Mouse (Mus musculus): ENCODE results near the gene Paqr5.

The Paqr5 gene

GRCm38 (mm10) chr9:62026600-62026999 lies at the start of gene Paqr5:
Gene Paqr5, minus strand, starts transcription at chr9:62026856.
- DNase-seq (ENCODE audit: low spot score in 2 of 2): peak; percentile 16 to 51

DNA sequence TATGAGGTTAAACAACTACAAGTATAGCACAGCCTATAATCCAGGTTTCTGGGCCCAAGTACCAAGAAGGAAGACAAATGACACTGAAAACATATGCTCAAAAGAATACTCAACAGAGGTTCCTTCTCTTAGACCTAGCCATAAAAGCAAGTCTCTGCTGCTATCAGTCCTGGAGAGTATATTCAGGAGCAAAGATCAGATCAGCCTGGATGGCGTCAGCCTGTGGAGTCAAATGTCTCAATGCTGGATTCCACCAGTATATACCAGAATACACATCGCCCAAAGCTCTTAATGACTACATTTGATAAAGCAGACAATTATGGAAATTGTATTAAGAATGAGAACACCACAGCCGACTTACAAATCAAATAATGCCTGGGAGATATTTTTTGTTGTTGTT lies 35.6 kb upstream of the Paqr5 start:
- DNase-seq (ENCODE audit: low spot score in 2 of 2): no peak

DNA sequence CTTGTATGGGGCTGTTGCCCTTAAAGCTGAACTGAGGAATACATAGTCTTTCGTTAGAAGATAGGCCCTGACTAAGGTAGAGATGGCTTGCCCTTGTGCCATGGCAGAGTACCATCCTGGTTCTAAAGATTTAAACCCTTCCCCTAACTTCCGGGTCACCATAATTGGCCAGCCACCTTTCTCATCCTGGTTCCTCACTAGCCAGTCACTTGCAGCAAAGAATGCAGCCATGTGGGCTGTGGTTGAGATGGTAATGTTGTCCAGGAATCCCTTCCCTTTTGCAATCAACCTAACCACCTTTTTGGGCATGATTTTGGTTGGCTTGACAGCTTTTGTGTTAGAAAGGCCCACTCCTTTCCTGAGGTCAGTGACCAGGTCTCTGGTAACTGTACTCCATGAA lies 33.8 kb upstream of the Paqr5 start:
- DNase-seq (ENCODE audit: low spot score in 2 of 2): no peak

DNA sequence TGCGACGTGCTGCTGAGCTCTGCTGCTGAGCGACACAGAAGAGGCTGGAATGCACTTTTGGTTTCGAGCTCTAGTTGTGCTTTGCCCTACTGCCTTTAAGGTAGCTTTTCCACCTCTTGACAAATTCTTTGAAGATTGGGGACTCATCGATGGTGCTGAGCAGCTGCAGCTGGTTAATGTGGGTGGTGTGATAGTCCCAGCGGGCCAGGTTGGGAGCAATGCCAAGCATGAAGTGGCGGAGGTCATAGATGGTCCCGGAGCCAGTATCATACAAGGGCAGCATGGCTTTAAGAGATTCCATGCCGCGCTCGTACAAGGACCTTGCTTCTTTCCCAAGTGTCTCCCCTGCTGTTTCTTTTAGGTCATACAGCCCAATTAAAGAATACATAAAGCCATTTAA lies 33.3 kb upstream of the Paqr5 start:
- no peak for DNase-seq (ENCODE audit: low spot score in 2 of 2)

- no peak for DNase-seq (ENCODE audit: low spot score in 2 of 2)
These were observed 31.3 kb upstream of the Paqr5 start for GRCm38 (mm10) chr9:62057881-62058506.

- DNase-seq (ENCODE audit: low spot score in 2 of 2): no peak
These were observed 29.6 kb upstream of the Paqr5 start for GRCm38 (mm10) chr9:62056206-62056605.

DNA sequence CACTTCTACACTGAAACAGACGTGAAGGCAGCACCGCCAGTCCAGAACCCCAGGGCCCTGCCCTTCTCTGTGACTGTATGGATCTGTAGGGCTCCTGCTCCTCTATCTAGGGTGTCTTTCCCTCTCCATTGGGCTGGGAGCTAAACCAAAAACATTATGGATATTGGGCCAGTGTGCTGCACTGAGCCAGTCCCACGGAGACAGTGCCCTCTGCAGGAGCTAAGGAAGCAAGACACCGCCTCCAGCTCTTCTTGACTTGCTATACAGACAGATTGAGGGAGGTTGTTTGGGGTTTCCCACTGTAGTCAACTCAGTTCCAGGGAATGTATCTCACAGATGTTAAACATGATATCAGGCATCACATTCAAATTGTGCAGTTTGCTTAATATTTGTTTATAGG lies 24.1 kb upstream of the Paqr5 start:
- DNase-seq (ENCODE audit: low spot score in 2 of 2): no peak

DNA sequence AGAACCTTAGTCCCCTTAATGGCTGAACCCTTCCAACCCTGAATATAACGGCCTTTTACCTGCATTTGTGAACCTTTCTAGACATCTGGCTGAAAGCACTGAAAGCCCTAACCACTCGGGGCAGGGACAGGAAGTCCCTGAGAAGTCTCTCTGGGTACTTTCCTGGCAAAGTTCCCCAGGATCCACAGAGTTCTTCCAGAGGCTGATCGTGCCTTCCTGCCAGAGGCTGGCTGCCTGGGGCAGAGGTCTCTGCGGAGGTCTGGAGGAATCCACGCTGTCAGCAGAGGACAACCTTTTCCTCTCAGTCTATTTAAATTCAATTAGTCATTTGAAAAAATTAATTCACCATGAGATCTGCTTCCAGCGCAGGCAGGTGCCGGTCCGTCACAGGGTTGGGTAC lies 22.5 kb upstream of the Paqr5 start:
- DNase-seq (ENCODE audit: low spot score in 2 of 2): no peak

DNA sequence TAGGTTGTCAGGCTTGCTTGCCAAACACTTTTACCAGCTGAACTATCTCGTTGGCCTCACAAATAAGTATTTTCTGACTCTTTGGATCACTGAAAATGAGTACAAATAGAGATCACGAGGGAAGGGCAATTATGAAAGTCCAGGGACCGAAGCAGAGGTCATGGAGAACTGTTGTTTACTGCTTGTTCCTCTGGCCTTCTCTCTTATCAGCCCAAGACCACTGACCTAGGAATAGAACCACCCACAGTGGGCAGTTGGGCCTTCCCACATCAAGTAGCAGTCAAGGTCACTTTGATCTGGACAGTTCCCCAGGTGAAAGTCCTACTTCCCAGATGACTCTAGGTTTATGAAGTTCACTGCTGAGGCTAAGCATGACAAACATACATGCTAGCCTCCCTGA lies 15.5 kb upstream of the Paqr5 start:
- DNase-seq (ENCODE audit: low spot score in 2 of 2): no peak

DNA sequence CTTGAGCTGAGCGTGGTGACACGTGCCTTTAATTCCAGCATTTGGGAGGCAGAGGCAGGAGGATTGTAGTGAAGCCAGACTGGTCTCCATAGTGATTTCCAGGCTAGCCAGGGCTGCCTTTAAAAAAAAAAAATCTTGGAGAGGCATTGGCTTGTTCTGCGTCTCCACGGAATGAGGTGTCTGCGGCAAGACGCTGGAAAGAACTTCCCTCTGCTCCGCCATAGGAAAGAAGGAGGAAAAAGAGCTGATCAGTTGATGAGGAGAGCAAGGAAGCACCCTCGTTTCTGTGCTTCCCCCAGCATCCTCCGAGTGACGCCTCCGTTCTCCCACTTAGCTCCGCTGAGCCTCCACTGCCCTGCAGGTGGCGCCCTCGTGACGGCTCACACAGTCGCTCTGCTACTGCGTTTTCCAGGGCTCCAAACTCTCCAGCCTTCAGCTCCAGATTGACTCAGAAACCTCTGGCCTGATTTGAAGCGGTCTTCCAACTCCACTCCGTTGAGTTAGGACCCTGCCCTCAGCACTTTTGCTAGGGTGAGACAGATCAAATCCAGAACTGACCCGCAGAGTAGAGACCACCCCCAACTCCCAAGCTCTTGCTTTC lies 13.5 kb upstream of the Paqr5 start:
- DNase-seq (ENCODE audit: low spot score in 2 of 2): peak; percentile 67 to 88

DNA sequence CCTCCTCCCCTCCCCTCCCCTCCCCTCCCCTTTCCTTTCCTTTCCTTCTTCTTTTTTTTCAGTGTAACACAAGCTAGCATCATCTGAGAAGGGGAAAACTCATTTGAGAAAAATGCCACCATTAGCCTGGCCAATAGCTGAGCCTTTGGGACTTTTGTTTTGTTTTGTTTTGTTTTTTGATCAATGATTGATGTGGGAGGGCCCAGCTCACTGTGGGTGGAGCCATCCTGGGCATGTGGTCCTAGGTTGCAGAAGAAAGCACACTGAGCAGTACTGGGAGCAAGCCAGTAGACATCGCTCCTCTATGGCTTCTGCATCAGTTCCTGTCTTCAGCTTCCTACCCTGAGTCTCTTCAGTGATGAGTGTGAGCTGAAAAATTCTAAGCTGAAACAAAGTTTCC lies 9.2 kb upstream of the Paqr5 start:
- DNase-seq (ENCODE audit: low spot score in 2 of 2): no peak

DNA sequence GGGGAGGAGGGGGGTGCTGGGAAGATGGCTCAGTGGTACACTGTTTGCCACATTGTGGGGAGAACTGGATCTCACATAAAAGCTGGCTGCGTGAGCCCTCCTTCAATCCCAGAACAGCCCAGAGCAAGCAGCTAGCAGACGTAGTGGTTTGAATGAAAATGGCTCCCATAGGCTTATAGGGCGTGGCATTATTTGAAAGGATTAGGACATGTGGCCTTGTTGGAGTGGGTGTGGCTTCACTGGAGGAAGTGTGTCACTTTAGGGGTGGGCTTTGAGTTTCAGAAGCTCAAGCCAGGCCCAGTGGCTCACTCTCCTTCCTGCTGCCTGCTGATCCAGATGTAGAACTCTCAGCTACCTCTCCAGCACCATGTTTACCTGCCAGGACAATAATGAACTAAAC lies 5.5 kb upstream of the Paqr5 start:
- no peak for DNase-seq (ENCODE audit: low spot score in 2 of 2)

DNA sequence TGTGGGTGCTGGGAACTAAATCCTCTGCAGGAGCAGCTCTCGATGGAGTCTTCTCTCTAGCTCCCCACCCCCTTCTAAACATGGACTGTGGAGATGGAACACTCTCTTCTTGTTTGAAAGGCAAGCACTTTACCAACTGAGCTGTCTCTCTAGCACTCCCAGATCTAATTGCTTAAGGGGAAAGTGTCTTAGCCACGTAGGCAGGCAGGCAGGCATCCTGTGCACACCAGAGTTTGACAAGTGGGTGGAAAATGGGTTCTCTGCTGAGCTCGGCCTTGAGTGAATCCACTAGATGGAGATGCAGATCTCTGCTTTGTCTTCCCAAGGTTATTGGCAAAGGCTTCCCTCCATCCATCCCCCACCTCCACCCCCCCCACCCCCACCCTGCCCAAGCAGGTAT lies 1.4 kb upstream of the Paqr5 start:
- no peak for DNase-seq (ENCODE audit: low spot score in 2 of 2)

- DNase-seq (ENCODE audit: low spot score in 2 of 2): no peak
These were observed 1.6 kb downstream of the Paqr5 start for GRCm38 (mm10) chr9:62025056-62025455.

DNA sequence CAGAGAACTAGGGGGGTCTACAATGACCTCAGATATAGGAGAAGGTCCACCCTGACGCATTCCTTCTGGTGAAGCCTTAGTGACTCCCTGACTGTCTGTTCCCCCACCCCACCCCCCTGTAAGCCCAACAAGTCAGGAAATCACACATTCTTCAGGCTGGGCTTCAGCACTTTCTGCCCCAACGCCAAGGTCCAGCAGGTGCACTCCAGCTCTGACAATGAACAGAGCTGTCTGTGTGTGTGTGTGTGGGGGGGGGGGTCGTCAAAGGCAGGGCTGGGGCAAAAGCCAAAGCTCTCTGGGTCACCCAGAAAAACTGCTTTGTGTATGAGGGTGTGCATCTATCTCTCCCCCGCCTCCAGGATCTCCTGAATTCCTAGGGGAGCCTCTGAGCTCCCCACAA lies 2.8 kb downstream of the Paqr5 start:
- no peak for DNase-seq (ENCODE audit: low spot score in 2 of 2)

- no peak for DNase-seq (ENCODE audit: low spot score in 2 of 2)
These were observed 3.5 kb downstream of the Paqr5 start for GRCm38 (mm10) chr9:62022961-62023680.

DNA sequence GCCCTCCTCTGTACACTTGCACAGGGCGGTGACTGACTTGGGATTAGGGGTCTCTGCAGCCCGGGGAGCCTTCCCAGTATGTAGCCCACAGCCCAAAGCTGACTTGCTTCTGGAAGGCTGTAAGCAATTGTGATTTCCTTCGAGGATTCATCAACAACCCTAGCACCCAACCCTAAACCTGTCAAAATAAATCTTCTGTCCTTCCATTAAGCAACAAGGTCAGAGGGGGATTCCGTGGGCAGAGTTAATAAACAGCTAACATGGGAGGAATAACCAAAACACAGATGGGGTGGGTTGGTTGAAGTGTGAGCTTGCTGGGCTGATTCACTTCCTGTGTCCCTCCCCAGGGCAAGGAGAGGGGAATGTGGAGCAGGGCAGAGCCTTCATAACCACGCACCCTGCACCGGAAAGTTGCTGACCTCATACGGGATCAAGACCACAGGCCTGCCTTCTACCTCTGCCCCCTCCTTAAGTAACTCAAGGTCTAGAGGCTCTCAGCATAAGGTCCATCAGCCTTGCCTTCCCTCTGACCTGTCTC lies 5.0 kb downstream of the Paqr5 start:
- no peak for DNase-seq (ENCODE audit: low spot score in 2 of 2)

DNA sequence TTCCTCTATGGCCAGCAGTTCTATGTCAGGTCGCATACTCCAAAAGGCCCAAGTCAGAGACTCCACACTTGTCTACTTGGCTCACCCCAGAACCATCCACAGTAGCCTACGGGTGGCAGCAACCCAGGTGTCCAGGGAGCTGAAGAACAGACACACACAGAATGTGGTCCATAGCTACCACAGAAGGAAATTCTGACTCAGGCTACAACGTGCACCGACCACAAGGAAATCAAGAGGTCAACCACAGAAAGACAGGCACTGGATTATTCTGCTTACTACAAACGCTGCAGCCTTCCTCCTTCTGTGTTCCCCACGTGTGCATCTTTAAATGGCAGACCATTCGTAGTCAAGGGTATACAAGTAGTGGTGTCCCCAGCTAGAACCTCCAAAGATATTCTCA lies 6.4 kb downstream of the Paqr5 start:
- DNase-seq (ENCODE audit: low spot score in 2 of 2): no peak

DNA sequence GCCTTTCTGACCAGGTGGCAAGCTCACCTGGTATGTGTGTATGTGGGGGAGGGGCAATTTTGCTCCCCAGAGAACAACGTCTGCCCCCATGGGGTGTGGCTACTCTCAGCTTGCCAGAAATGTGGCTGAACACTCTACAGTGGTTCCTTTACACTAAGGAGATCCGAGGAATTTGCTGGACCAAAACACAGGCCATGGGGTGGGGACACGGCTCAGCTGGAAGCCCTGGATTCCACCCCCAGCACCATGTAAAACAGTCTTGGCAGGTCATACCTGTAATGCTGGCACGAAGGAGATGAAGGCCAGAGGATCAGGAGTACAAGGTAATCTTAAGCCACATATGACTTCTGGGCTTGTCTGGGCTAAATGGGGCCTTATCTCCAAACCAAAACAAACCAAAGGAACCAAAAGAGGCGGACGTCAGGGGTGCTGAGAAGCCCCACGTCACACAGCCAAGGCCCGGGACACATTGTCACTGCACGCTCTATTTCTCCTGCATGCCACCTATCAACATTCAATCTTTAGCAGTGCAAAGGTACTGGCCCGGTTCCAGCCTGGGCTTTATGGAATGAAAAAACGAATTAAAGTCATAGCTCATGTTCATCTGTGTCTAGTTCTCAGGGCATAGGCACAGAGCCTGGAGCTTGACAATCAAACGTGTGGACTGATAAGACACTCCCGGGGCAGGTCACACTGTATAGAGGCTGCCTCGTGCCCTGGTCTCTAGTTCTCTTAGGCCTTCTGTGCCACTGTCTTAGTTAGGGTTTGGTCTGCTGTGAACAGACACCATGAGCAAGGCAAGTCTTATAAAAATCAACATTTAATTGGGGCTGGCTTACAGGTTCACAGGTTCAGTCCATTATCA lies 8.2 kb downstream of the Paqr5 start:
- DNase-seq (ENCODE audit: low spot score in 2 of 2): no peak

DNA sequence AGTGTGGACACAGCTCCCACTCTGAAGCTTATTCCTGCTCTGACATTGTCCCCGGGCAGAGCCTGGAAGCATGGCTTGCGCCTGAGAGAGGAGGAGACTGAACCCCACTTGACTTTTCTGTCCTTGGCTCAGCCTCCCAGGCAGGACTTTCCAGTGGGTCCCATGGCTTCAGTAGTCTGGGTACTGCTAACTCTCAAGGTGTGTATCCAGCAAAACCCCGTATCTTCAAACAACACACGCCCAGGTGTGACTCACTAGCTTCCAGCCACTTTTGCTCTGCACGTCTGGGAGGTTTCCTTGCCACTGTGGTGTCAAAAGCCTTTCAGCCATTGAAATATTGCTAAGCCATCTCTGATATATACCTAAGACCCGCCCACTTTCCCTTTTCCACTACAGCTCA lies 9.3 kb downstream of the Paqr5 start:
- no peak for DNase-seq (ENCODE audit: low spot score in 2 of 2)

DNA sequence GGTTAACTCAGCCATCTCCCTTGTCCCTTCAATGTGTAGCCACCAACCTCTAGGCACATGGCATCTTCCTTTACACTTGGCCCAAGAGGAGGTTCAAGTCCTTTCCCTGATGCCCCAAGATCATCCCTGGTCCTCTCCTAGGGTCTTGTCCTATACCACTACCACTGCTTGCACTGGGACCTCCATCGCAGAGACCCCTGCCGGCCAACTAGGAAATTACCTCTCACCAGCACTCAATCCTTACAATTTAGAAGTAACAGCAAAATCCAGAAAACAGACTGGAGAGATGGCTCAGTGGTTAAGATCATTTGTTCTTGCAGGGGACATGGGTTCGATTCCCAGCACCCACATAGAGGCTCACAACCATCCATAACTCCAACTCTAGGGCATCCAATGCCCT lies 11.2 kb downstream of the Paqr5 start:
- peak in 1 of 2 experiments; percentile 14 for DNase-seq (ENCODE audit: low spot score in 2 of 2)
